Mouse (Mus musculus): ENCODE measurements around the gene Kpna4.

GRCm38 (mm10) chr3:69051894-69052293, 75.0 kb downstream of the Kpna4 start:
- no peak for TF ChIP-seq CTCF (IDR thresholded peaks at IDR 0.05; ENCODE audit: low read depth)
- TF ChIP-seq EP300 (IDR thresholded peaks at IDR 0.05; ENCODE audit: low read depth): no peak

Data from heart, postnatal 0 days (tissue).